Mouse (Mus musculus) stomach, postnatal 0 days (tissue): ENCODE measurements around the gene Dok1.

ENCODE experiments used
- CTCF ChIP-seq: IDR thresholded peaks from 2 replicates; pipeline ENCODE4 v1.5.1; 2016; ENCODE audit warnings: antibody characterized with exemption, low read depth, mild to moderate bottlenecking, moderate library complexity
- EP300 ChIP-seq: optimal IDR thresholded peaks from 2 replicates; pipeline ENCODE3; 2016; ENCODE audit warnings: antibody characterized with exemption

DNA sequence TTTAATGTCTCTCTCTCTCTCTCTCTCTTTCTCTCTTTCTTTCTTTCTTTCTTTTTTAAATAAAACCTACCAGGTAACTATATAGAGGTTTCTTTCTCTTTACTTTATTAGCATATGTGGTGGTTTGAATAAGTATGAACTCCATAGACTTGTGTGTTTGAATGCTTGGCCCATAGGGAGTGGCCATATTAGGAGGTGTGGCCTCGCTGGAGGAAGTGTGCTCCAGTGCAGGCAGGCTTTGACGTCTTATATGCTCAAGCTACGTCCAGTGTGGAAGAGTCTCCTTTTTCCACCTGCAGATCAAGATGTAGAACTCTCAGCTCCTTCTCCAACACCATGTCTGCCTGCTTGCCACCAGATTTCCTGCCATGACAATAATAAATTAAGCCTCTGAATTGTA, 14.2 kb downstream of the Dok1 start:
- no peak for TF ChIP-seq CTCF
- TF ChIP-seq EP300: no peak
